Mouse (Mus musculus): ENCODE results near the gene Tcp11l1. TPM values are rescaled to one million over a fixed set of nuclear protein-coding genes. Genes with fewer than 3 reads are reported as not detected.

Tcp11l1 gene
- polyA plus RNA-seq, 1 experiment from 2014 or later = 60.0 TPM

DNA sequence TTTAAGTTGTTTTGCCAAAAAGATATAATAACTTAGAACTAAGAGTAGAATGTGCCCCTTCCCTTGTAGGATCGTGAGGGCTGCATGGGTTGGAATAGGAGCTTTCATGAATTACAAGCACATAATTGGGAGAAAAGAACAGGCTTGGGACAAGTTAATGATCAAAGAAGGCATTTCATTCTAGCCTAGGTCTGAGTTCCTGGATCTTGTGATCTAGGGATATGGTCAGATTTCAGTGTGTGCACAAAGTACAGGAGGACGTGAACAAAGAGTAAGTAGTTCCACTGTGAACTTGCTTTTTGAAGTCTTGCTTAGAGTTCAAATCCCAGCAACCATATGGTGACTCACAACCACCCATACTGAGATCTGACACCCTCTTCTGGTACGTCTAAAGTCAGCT lies 34.6 kb downstream of the Tcp11l1 start:
- WGBS = 87% methylated on average over 3 of the region's 3 CpGs
- no peak for ATAC-seq (ENCODE audit: low FRiP score)
- Histone ChIP-seq H3K9me3 (replicated peaks) (no peaks in the 10 kb centered on the region), H3K9ac (replicated peaks) (no peak overlapping the region), H3K27me3 (replicated peaks) (no peaks in the 10 kb centered on the region), H3K4me3 (replicated peaks) (no peak overlapping the region), H3K4me2 (no peak overlapping the region), H3K4me1 (no peaks in the 10 kb centered on the region), H3K36me3 (peaks cover 38% of the 10 kb centered on the region), H3K27ac (replicated peaks) (no peak overlapping the region)

GRCm38 (mm10) chr2:104671724-104672123 lies 40.2 kb downstream of the Tcp11l1 start:
- no peak for ATAC-seq (ENCODE audit: low FRiP score)
- H3K27ac ChIP-seq (replicated peaks) = no peak overlapping the region

GRCm38 (mm10) chr2:104669122-104669804 lies 42.7 kb downstream of the Tcp11l1 start:
- no peaks in the 10 kb centered on the region for H3K9me3 ChIP-seq (replicated peaks)
- H3K36me3 ChIP-seq = peaks cover 25% of the 10 kb centered on the region
- no peak for ATAC-seq (ENCODE audit: low FRiP score)
- H3K27me3 ChIP-seq (replicated peaks) = no peaks in the 10 kb centered on the region
- no peak overlapping the region for H3K9ac ChIP-seq (replicated peaks)
- no peaks in the 10 kb centered on the region for H3K4me1 ChIP-seq
- H3K4me3 ChIP-seq (replicated peaks) = no peak overlapping the region
- H3K27ac ChIP-seq (replicated peaks) = no peak overlapping the region
- H3K4me2 ChIP-seq = no peak overlapping the region
- 87% methylated on average over 6 of the region's 6 CpGs for WGBS

More at GRCm38 (mm10) chr2:104671724-104672123, 40.2 kb downstream of the Tcp11l1 start:
- peaks cover 18% of the 10 kb centered on the region for H3K36me3 ChIP-seq
- no peak overlapping the region for H3K4me2 ChIP-seq
- no peaks in the 10 kb centered on the region for H3K9me3 ChIP-seq (replicated peaks)
- no peak overlapping the region for H3K4me3 ChIP-seq (replicated peaks)
- no peaks in the 10 kb centered on the region for H3K27me3 ChIP-seq (replicated peaks)
- no peak overlapping the region for H3K9ac ChIP-seq (replicated peaks)
- H3K4me1 ChIP-seq = no peaks in the 10 kb centered on the region

- H3K4me1 ChIP-seq = no peaks in the 10 kb centered on the region
- H3K9ac ChIP-seq (replicated peaks) = no peak overlapping the region
- H3K36me3 ChIP-seq = peaks cover 38% of the 10 kb centered on the region
- H3K27me3 ChIP-seq (replicated peaks) = no peaks in the 10 kb centered on the region
- H3K4me2 ChIP-seq = no peak overlapping the region
- H3K4me3 ChIP-seq (replicated peaks) = no peak overlapping the region
- WGBS = 91% methylated on average over 8 of the region's 8 CpGs
- no peak overlapping the region for H3K27ac ChIP-seq (replicated peaks)
- H3K9me3 ChIP-seq (replicated peaks) = no peaks in the 10 kb centered on the region
- no peak for ATAC-seq (ENCODE audit: low FRiP score)
These were observed 48.4 kb downstream of the Tcp11l1 start for GRCm38 (mm10) chr2:104663372-104664100.

DNA sequence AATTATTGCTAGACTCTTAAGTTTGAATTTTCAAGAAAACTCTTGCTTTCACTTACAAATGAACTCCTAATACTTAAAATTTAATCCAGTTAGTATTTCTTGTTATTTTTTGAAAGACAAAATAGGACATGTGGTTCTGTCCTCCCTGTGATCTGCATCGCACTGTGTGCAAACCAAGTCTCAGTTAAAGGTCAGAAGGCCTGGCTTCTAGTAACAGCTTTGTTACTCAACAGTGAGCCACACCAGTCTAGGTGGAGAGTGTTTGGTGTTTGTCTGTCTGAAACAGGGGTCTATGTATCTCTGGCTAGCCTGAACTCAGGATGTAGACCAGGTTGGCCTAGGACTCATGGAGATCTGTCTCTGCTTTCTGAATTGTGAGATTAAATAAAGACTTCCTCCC lies 53.3 kb downstream of the Tcp11l1 start:
- Histone ChIP-seq H3K9ac (replicated peaks) (no peak overlapping the region), H3K27ac (replicated peaks) (no peak overlapping the region), H3K27me3 (replicated peaks) (no peaks in the 10 kb centered on the region), H3K4me2 (no peak overlapping the region), H3K9me3 (replicated peaks) (no peaks in the 10 kb centered on the region), H3K4me1 (no peaks in the 10 kb centered on the region), H3K36me3 (peaks cover 37% of the 10 kb centered on the region), H3K4me3 (replicated peaks) (no peak overlapping the region)
- WGBS = 96% methylated on average over 1 of the region's 1 CpGs
- ATAC-seq (ENCODE audit: low FRiP score) = no peak

- no peaks in the 10 kb centered on the region for H3K4me1 ChIP-seq
- H3K36me3 ChIP-seq = no peaks in the 10 kb centered on the region
- H3K4me3 ChIP-seq (replicated peaks) = no peak overlapping the region
- H3K4me2 ChIP-seq = no peak overlapping the region
- no peaks in the 10 kb centered on the region for H3K9me3 ChIP-seq (replicated peaks)
- no peak for ATAC-seq (ENCODE audit: low FRiP score)
- no peaks in the 10 kb centered on the region for H3K27me3 ChIP-seq (replicated peaks)
- no peak overlapping the region for H3K9ac ChIP-seq (replicated peaks)
- no peak overlapping the region for H3K27ac ChIP-seq (replicated peaks)
- WGBS = 91% methylated on average over 4 of the region's 4 CpGs
These were observed 95.8 kb downstream of the Tcp11l1 start for GRCm38 (mm10) chr2:104615985-104616711.

GRCm38 (mm10) chr2:104614786-104615185 lies 97.2 kb downstream of the Tcp11l1 start:
- Histone ChIP-seq H3K36me3 (no peaks in the 10 kb centered on the region), H3K9ac (replicated peaks) (no peak overlapping the region), H3K27me3 (replicated peaks) (no peaks in the 10 kb centered on the region), H3K4me3 (replicated peaks) (no peak overlapping the region), H3K4me2 (no peak overlapping the region), H3K27ac (replicated peaks) (no peak overlapping the region), H3K9me3 (replicated peaks) (no peaks in the 10 kb centered on the region), H3K4me1 (no peaks in the 10 kb centered on the region)
- no peak for ATAC-seq (ENCODE audit: low FRiP score)
- 97% methylated on average over 3 of the region's 3 CpGs for WGBS

Other genes starting within 250 kb of the Tcp11l1 start
- 7.2 and 9.8 TPM in 2 replicates for gene Hipk3, start 217.7 kb downstream of the Tcp11l1 start, polyA plus RNA-seq (2015; fragmentation: Nextera tagmentation; extraction: Ambion mirVana)
- 84.4 and 86.5 TPM in 2 replicates for gene Cstf3, start 121.6 kb downstream of the Tcp11l1 start, polyA plus RNA-seq (2015; fragmentation: Nextera tagmentation; extraction: Ambion mirVana)
- gene Pin1rt1, start 4.2 kb upstream of the Tcp11l1 start, polyA plus RNA-seq (2015; fragmentation: Nextera tagmentation; extraction: Ambion mirVana) = 0.35 TPM in 1 of 2 replicates, not detected in the other
- gene Depdc7, start 30.7 kb upstream of the Tcp11l1 start, polyA plus RNA-seq (2015; fragmentation: Nextera tagmentation; extraction: Ambion mirVana) = 1.1 and 3.6 TPM in 2 replicates
- gene Qser1, start 104.6 kb upstream of the Tcp11l1 start, polyA plus RNA-seq (2015; fragmentation: Nextera tagmentation; extraction: Ambion mirVana) = 4.9 and 6.0 TPM in 2 replicates
- gene Prrg4, start 137.7 kb upstream of the Tcp11l1 start, polyA plus RNA-seq (2015; fragmentation: Nextera tagmentation; extraction: Ambion mirVana) = 0.93 and 1.6 TPM in 2 replicates
- 6.7 and 7.9 TPM in 2 replicates for gene Ccdc73, start 155.6 kb upstream of the Tcp11l1 start, polyA plus RNA-seq (2015; fragmentation: Nextera tagmentation; extraction: Ambion mirVana)